Mouse (Mus musculus): ENCODE data around the gene Psmc1.

The Psmc1 gene

GRCm38 (mm10) chr12:100109986-100110696 is at the start of gene Psmc1:
TSS of gene Psmc1 (plus strand) at chr12:100110154.
- DNase-seq (ENCODE audit: low spot score) = peak; percentile 90

GRCm38 (mm10) chr12:100061071-100061470 is 48.9 kb upstream of the Psmc1 start:
- no peak for DNase-seq (ENCODE audit: low spot score)

GRCm38 (mm10) chr12:100061826-100062225 is 48.1 kb upstream of the Psmc1 start:
- peak; percentile 70 for DNase-seq (ENCODE audit: low spot score)

GRCm38 (mm10) chr12:100062584-100062983 is 47.4 kb upstream of the Psmc1 start:
- no peak for DNase-seq (ENCODE audit: low spot score)

- no peak for DNase-seq (ENCODE audit: low spot score)
These were observed 44.8 kb upstream of the Psmc1 start for GRCm38 (mm10) chr12:100065109-100065508.

- DNase-seq (ENCODE audit: low spot score) = peak; percentile 33
These were observed 42.5 kb upstream of the Psmc1 start for GRCm38 (mm10) chr12:100067477-100067876.

GRCm38 (mm10) chr12:100073201-100073672 is 36.7 kb upstream of the Psmc1 start:
- DNase-seq (ENCODE audit: low spot score) = no peak

- no peak for DNase-seq (ENCODE audit: low spot score)
These were observed 34.2 kb upstream of the Psmc1 start for GRCm38 (mm10) chr12:100075715-100076114.

GRCm38 (mm10) chr12:100079636-100080286 is 30.2 kb upstream of the Psmc1 start:
- peak; percentile 70 for DNase-seq (ENCODE audit: low spot score)

GRCm38 (mm10) chr12:100088026-100088425 is 21.9 kb upstream of the Psmc1 start:
- peak; percentile 65 for DNase-seq (ENCODE audit: low spot score)

- no peak for DNase-seq (ENCODE audit: low spot score)
These were observed 20.7 kb upstream of the Psmc1 start for GRCm38 (mm10) chr12:100089265-100089664.

- no peak for DNase-seq (ENCODE audit: low spot score)
These were observed 19.2 kb upstream of the Psmc1 start for GRCm38 (mm10) chr12:100090750-100091149.

- DNase-seq (ENCODE audit: low spot score) = no peak
These were observed 16.9 kb upstream of the Psmc1 start for GRCm38 (mm10) chr12:100093046-100093445.

- DNase-seq (ENCODE audit: low spot score) = no peak
These were observed 9.8 kb upstream of the Psmc1 start for GRCm38 (mm10) chr12:100099971-100100706.

GRCm38 (mm10) chr12:100100707-100101030 is 9.3 kb upstream of the Psmc1 start:
- no peak for DNase-seq (ENCODE audit: low spot score)

- no peak for DNase-seq (ENCODE audit: low spot score)
These were observed 8.3 kb upstream of the Psmc1 start for GRCm38 (mm10) chr12:100101651-100102050.

- DNase-seq (ENCODE audit: low spot score) = no peak
These were observed 5.4 kb upstream of the Psmc1 start for GRCm38 (mm10) chr12:100104530-100104929.

GRCm38 (mm10) chr12:100106275-100106895 is 3.6 kb upstream of the Psmc1 start:
- DNase-seq (ENCODE audit: low spot score) = peak; percentile 80

- no peak for DNase-seq (ENCODE audit: low spot score)
These were observed 2.5 kb upstream of the Psmc1 start for GRCm38 (mm10) chr12:100107436-100107835.

- DNase-seq (ENCODE audit: low spot score) = no peak
These were observed 6.0 kb downstream of the Psmc1 start for GRCm38 (mm10) chr12:100115982-100116381.

- peak; percentile 28 for DNase-seq (ENCODE audit: low spot score)
These were observed 13.0 kb downstream of the Psmc1 start for GRCm38 (mm10) chr12:100122921-100123381.

- DNase-seq (ENCODE audit: low spot score) = no peak
These were observed 13.5 kb downstream of the Psmc1 start for GRCm38 (mm10) chr12:100123476-100123875.

Measured in adipocyte (in vitro differentiated cells).